Mouse (Mus musculus) lung, embryonic 15.5 days (tissue): ENCODE measurements around the gene Git1. TPM values are rescaled to one million over a fixed set of nuclear protein-coding genes. Genes with fewer than 3 reads are reported as not detected.

ENCODE experiments used
- ATAC-seq: fragments of 200-750 bp; cut with Nextera tagmentation; 2 replicates; pipeline ENCODE4 v1.8.0; 2017; ENCODE audit warnings: moderate number of reproducible peaks, borderline replicate concordance; ENCODE audit not compliant: low FRiP score, low TSS enrichment; ENCODE audit errors: extremely low read depth
- H3K27ac ChIP-seq: fragments of 300-500 bp; sonication (generic); 2 replicates; pipeline ENCODE4 v1.5.1; 2015; ENCODE audit warnings: moderate library complexity, mild to moderate bottlenecking, inconsistent platforms
- H3K27me3 ChIP-seq: fragments of 300-500 bp; sonication (generic); 2 replicates; pipeline ENCODE4 v1.6.1; 2015; ENCODE audit warnings: inconsistent platforms
- H3K36me3 ChIP-seq: fragments of 300-500 bp; sonication (generic); 2 replicates; pipeline ENCODE4 v1.6.1; 2015; ENCODE audit warnings: inconsistent platforms
- H3K4me1 ChIP-seq: fragments of 300-500 bp; sonication (generic); 2 replicates; pipeline ENCODE4 v1.6.1; 2015; ENCODE audit warnings: inconsistent platforms
- H3K4me2 ChIP-seq: fragments of 300-500 bp; sonication (generic); 2 replicates; pipeline ENCODE4 v1.6.1; 2015; ENCODE audit warnings: inconsistent platforms, mild to moderate bottlenecking, moderate library complexity
- H3K4me3 ChIP-seq: fragments of 300-500 bp; sonication (generic); 2 replicates; pipeline ENCODE4 v1.5.1; 2015; ENCODE audit warnings: mild to moderate bottlenecking, inconsistent platforms
- H3K9ac ChIP-seq: fragments of 300-500 bp; sonication (generic); 2 replicates; pipeline ENCODE4 v1.6.1; 2015; ENCODE audit warnings: inconsistent platforms
- H3K9me3 ChIP-seq: fragments of 300-500 bp; sonication (generic); 2 replicates; pipeline ENCODE4 v1.6.1; 2016; ENCODE audit warnings: inconsistent platforms
- WGBS: fragments of 180-500 bp; shearing (Covaris S2); methylation state at CpG from one replicate; pipeline ENCODE4 v1.1.7; 2015; 5-methylcytosine and 5-hydroxymethylcytosine counted together
- polyA plus RNA-seq: library from polyadenylated mRNA; unstranded; fragments of >200 nt; fragmentation: Nextera tagmentation; extraction: Ambion mirVana; gene quantifications from 2 replicates; pipeline ENCODE4 v1.2.1, GENCODE M21; 2015

Gene Git1
- polyA plus RNA-seq: 9.5 and 9.8 TPM in 2 replicates

DNA sequence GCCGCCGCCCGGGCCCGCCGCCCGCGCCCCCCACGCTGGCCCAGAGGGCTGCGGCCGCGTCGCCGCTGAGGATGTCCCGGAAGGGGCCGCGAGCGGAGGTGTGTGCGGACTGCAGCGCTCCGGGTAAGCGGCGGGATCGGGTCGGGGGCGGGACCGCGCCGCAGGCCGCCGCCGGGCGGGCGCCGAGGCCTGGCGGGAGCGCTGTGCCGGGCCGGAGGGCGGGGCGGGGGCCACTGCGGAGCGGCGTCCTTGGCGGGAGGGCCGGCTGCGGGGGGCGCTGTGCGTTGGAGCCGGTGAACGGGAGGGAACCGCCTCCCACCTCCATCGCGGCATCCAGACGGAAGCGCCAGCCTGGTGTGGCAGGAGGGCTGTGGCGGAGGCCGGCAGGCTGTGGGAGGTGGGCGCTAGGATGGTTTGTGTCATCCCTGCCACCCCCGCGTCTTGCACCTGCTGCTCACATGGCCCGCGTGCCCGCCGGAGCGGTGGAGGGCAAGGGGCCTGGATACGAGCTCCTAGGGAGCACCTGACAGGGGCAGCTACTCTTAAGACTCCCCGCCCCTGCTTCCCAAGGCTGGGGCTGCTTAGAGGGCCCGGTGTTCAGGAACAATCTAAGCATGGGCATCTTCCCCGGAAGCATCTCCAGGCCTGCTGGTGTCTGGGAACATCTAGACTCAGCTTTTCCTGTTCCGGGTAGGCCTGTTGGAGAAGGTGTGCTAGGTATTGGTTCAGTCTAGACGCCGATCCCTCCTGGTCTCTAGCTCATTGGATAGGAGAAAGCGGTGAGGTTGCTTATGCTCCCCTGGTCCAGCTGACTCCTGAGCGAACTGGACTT is at the start of gene Git1:
Git1 (plus strand) TSS at position 51 of the 832 bp plus-strand sequence.
- peak within 1 kb of the TSS; percentile 88 for H3K9ac ChIP-seq
- H3K36me3 ChIP-seq: no peaks in the 10 kb centered on the region
- ATAC-seq: no peak
- no peaks in the 10 kb centered on the region for H3K27me3 ChIP-seq
- WGBS: under 1% methylated on average over 72 of the region's 74 CpGs
- no peaks in the 10 kb centered on the region for H3K9me3 ChIP-seq
- H3K27ac ChIP-seq: peak within 1 kb of the TSS; percentile 96
- H3K4me3 ChIP-seq: peak within 1 kb of the TSS; percentile 95
- H3K4me1 ChIP-seq: peaks cover 76% of the 10 kb centered on the region
- H3K4me2 ChIP-seq: peak within 1 kb of the TSS; percentile 92

DNA sequence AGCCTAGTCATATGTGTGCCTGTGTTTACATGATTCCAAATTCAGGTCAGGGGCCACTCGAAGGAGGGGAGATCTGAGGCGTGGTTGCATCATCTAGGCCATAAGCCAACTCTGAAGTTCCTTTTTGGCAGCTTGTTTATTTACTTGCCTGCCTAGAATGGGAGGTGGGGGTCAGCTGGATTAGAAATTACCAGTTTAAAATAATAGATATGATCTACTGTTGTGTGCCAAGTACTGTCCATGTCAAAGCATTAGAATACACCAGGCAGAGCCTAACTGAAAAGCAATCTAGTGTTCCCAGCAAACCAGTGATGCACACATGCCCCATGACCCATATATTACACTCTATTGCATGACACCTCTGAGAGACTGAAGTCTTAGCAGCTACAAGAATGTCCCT is 48.4 kb upstream of the Git1 start:
- Histone ChIP-seq H3K9me3 (no peaks in the 10 kb centered on the region), H3K9ac (no peak overlapping the region), H3K4me2 (no peak overlapping the region), H3K4me3 (no peak overlapping the region), H3K36me3 (peaks cover 8% of the 10 kb centered on the region; the same call in 1 of the 2 replicates), H3K4me1 (peaks cover 31% of the 10 kb centered on the region), H3K27ac (0 out of 2 replicates have a peak overlapping the region, but pooled peaks have one; percentile 13), H3K27me3 (no peaks in the 10 kb centered on the region)
- WGBS: 27% methylated on average over 2 of the region's 2 CpGs
- ATAC-seq: peak; percentile 89

DNA sequence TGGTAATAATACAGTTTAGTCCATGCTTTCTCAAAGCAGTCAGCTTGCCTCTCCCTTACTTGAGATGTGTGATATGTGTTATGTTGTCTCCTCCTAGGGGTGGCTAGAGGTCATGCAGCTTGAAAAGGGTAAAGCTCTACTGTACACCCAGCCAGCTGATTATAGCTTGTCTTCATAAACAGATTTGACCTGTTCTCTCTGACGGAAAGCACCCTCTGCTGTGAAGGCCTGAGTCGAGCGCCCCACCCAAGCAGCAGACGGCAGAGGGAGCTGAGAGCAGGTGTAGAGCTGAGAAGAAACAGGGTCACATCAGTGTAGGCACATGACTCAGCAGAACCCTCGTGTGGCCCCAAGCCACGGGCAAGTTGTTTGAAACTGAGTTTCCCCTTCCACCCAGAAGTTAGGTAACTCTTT is 46.7 kb upstream of the Git1 start:
- Histone ChIP-seq H3K9me3 (no peaks in the 10 kb centered on the region), H3K27ac (no peak overlapping the region), H3K9ac (no peak overlapping the region), H3K27me3 (no peaks in the 10 kb centered on the region), H3K36me3 (peaks cover 18% of the 10 kb centered on the region; the same call in 1 of the 2 replicates), H3K4me2 (no peak overlapping the region), H3K4me1 (peaks cover 31% of the 10 kb centered on the region), H3K4me3 (no peak overlapping the region)
- no peak for ATAC-seq
- WGBS: 42% methylated on average over 6 of the region's 6 CpGs

DNA sequence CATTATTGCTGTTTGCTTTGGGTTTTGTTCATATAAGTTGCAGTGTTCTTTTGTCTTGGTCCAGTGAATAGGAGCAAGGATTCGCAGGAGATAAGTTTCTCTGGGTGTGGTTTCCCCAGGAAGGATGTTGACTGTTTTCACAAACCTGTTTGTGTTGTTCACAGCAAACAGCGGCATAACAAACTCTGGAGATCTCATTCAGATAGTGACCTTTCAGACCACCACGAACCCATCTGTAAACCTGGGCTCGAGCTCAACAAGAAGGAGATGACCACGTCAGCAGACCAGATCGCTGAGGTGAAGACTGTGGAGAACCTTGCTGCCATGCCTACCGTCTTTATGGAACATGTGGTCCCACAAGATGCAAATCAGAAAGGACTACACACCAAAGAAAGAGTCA is 44.1 kb upstream of the Git1 start:
- Histone ChIP-seq H3K4me3 (no peak overlapping the region), H3K27me3 (no peaks in the 10 kb centered on the region), H3K27ac (no peak overlapping the region), H3K4me2 (no peak overlapping the region), H3K4me1 (peaks cover 7% of the 10 kb centered on the region), H3K9me3 (no peaks in the 10 kb centered on the region), H3K36me3 (peaks cover 24% of the 10 kb centered on the region; the same call in 1 of the 2 replicates), H3K9ac (no peak overlapping the region)
- WGBS: 87% methylated on average over 7 of the region's 7 CpGs
- no peak for ATAC-seq

DNA sequence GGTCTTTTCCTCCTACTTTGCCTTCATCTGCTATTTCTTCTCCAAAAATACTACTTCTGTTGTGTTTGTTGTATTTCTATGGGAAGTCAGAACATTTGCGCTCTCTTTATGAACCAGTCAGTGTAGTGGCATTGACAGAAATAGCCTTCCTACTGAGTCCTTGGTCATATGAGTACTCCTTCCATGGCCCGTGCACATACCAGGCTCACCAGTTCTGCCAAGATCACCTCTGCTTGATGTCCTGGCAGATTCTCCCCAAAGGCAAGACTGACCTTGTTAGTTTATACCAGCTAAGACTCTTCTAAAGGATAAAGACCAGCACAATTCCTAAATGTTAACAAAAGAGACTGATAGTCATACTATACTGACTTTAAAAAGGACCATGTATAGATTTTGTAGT is 41.7 kb upstream of the Git1 start:
- Histone ChIP-seq H3K9me3 (no peaks in the 10 kb centered on the region), H3K36me3 (peaks cover 36% of the 10 kb centered on the region), H3K4me3 (no peak overlapping the region), H3K4me1 (peaks cover 5% of the 10 kb centered on the region), H3K4me2 (no peak overlapping the region), H3K27me3 (no peaks in the 10 kb centered on the region), H3K27ac (no peak overlapping the region), H3K9ac (no peak overlapping the region)
- no peak for ATAC-seq
- WGBS: 96% methylated on average over 2 of the region's 2 CpGs

DNA sequence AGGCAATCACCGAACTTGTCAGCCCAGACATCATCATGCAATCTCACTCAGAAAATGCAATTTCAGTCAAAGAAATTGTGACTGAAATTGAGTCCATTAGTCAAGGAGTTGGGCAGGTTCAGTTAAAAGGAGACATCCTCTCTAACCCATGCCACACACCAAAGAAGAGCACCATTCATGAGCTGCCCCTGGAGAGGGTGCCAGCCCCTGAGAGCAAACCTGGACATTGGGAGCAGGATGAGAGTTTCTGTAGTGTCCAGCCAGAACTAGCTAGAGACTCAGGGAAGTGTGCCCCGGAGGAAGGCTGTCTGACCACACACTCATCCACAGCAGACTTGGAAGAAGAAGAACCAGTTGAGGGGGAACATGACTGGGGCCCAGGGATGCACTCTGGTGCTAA is 40.0 kb upstream of the Git1 start:
- Histone ChIP-seq H3K4me2 (no peak overlapping the region), H3K4me1 (peaks cover 16% of the 10 kb centered on the region), H3K27me3 (no peaks in the 10 kb centered on the region), H3K36me3 (peaks cover 36% of the 10 kb centered on the region), H3K4me3 (no peak overlapping the region), H3K27ac (no peak overlapping the region), H3K9ac (no peak overlapping the region), H3K9me3 (no peaks in the 10 kb centered on the region)
- no peak for ATAC-seq
- 90% methylated on average over 2 of the region's 2 CpGs for WGBS

DNA sequence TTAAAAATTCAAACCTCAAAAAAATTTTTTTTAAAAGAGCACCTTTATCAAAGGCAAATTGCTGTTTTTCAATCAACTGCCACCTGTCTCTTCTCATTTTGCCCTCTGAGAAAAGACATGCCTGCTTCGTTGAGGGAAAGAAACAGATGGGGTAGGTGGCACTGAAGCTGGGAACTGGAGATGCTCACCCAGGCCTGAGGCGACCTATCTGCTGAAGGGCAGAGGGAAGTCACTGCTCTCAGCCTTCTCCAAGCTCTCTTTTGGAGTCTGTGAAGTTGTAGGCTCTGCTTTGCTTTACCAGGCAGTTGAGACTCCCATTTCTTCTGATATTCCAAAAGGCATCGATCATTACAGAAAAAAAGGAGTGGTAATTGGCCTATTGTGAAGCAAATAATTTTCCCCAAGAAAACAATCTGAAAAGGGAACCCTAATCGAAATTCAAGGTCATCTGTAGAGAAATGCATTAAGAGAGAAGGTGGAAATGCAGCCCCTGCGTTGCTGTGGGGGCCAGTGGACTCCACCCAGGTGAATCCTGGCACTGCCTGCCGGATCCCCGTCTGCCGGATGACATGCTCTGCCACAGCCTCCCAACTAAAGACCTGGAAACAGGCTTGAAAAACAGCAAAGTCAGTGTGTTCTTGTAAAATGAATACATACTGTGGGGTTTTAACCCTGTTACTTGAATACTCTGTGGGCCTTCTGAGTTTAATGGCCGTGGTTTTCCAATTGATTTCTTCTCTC is 37.4 kb upstream of the Git1 start:
- Histone ChIP-seq H3K4me2 (no peak overlapping the region), H3K4me1 (peaks cover 16% of the 10 kb centered on the region), H3K4me3 (no peak overlapping the region), H3K36me3 (peaks cover 18% of the 10 kb centered on the region), H3K27ac (no peak overlapping the region), H3K27me3 (peaks cover 8% of the 10 kb centered on the region; the same call in 1 of the 2 replicates), H3K9ac (no peak overlapping the region), H3K9me3 (no peaks in the 10 kb centered on the region)
- WGBS: 86% methylated on average over 9 of the region's 9 CpGs
- no peak for ATAC-seq

DNA sequence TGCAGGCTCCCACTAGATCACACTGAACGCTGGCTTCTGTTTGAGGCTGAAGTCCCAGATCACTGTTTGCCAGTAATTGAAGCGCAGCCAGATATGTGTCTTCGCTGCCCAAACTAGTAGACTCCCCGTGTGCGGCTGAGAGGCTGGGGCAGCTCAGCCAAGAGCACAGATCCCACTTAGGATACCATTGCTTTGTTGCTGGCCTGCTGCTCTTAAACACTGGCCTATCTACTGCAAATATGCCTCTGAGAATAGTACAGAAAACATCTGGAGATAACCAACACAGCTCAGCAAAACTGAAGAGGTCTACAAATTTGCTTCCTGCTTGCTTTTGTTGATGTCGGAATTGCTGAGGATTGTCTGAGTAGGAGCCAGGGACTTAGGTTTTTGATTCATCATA is 36.5 kb upstream of the Git1 start:
- Histone ChIP-seq H3K9me3 (no peaks in the 10 kb centered on the region), H3K4me3 (no peak overlapping the region), H3K27ac (peak overlapping the region; percentile 41), H3K9ac (no peak overlapping the region), H3K4me2 (no peak overlapping the region), H3K27me3 (peaks cover 17% of the 10 kb centered on the region; the same call in 1 of the 2 replicates), H3K36me3 (peaks cover 18% of the 10 kb centered on the region), H3K4me1 (peaks cover 18% of the 10 kb centered on the region)
- WGBS: 41% methylated on average over 6 of the region's 6 CpGs
- peak; percentile 69; the same call in 1 of the 2 replicates for ATAC-seq

DNA sequence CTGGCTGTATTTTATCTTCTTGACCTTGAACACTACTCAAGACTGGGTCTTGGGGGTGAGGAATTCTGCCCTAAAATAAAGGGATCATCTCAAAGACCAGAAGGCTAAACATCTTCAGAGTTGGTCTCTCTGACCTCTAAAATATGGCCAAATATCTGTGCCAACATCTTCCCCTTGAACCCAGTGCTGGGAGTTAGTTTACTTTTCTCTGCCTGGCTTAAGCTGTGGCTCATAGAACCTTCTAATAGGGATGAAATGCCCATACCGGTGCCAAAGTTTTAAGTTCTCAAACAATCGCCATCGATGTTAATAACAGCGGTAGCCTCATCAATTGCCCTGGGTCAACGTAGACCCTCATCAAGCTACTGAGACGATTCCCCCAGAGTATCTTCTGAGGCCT is 31.5 kb upstream of the Git1 start:
- peaks cover 65% of the 10 kb centered on the region for H3K27me3 ChIP-seq
- H3K4me3 ChIP-seq: peak overlapping the region; percentile 51
- H3K27ac ChIP-seq: no peak overlapping the region
- peak overlapping the region; percentile 93 for H3K4me2 ChIP-seq
- peaks cover 32% of the 10 kb centered on the region for H3K4me1 ChIP-seq
- no peaks in the 10 kb centered on the region for H3K9me3 ChIP-seq
- WGBS: 4% methylated on average over 6 of the region's 6 CpGs
- no peak for ATAC-seq
- H3K9ac ChIP-seq: peak overlapping the region; percentile 35
- H3K36me3 ChIP-seq: no peaks in the 10 kb centered on the region

DNA sequence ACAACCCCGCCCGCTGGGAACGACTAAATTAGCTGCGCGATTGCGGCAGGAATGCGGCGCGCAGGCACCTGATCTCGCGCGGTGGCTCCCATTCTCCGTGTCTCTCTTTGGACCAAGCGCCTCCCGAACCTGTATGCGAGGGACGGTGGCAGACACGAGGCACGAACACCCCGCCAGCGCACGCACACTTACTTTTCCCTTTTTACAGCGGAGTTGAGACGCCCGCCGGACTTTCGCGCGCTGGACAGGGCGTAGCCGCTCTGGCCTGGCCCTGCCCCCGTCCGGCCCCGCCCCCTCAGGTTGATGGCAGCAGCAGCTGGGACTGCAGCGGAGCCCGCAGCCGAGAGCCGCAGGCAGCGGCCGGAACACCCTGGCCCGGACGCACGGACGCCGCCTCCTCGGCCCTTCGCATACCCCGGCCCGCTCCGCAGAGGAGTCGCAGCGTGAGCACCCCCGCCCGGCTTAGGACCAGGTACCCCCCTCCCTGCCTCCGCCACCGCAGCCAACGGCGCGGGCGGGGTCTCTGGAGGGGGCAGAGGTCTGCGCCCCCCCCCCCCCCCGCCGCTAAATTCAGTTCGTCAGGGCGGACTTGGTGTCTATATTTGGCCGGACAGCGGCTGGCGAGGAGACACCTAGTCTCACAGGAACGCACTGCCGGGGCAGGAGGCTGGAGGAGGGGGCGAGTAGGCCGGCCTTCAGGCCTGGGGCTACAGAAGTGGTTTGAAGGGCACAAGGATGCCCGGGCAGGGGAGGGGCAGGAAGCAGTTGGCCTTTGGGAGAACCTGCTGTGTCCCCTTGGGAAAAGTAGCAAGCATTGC is 30.9 kb upstream of the Git1 start, which contains the start of gene Coro6:
Coro6 (plus strand) TSS at position 129 of the 818 bp plus-strand sequence.
- Histone ChIP-seq H3K9ac (peak within 1 kb of the TSS; percentile 35), H3K27me3 (peaks cover 71% of the 10 kb centered on the region), H3K4me2 (peak within 1 kb of the TSS; percentile 93), H3K4me1 (peaks cover 30% of the 10 kb centered on the region; the same call in 1 of the 2 replicates), H3K27ac (no peak within 1 kb of the TSS), H3K36me3 (no peaks in the 10 kb centered on the region), H3K9me3 (no peaks in the 10 kb centered on the region), H3K4me3 (peak within 1 kb of the TSS; percentile 51)
- ATAC-seq: peak; percentile 83
- under 1% methylated on average over 64 of the region's 73 CpGs for WGBS

DNA sequence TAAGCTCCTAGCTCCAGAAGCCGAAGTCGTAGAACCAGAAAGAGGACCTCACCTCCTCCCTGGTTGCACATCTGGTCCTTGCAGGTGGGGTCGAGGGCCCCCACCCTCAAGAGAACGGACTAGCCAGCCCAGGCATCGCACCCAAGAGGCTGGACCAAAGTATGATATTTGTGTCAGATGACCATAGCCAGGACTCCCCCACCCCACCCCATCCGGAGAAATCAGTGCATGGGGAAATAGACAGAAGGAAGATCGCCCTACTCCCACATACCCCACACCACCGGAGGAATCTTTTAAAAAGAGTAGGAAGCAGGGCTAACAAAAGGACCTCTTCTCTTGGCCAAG is 30.3 kb upstream of the Git1 start:
- Histone ChIP-seq H3K27ac (no peak overlapping the region), H3K4me1 (peaks cover 32% of the 10 kb centered on the region; the same call in 1 of the 2 replicates), H3K27me3 (peaks cover 75% of the 10 kb centered on the region), H3K9ac (no peak overlapping the region), H3K4me2 (peak overlapping the region; percentile 93), H3K36me3 (no peaks in the 10 kb centered on the region), H3K9me3 (no peaks in the 10 kb centered on the region), H3K4me3 (peak overlapping the region; percentile 51; the same call in 1 of the 2 replicates)
- no peak for ATAC-seq
- 33% methylated on average over 8 of the region's 8 CpGs for WGBS
